Mouse (Mus musculus) embryonic fibroblast, embryonic 13.5 days (primary cell): Measurements from ENCODE around the gene Klf12.
"Not testable (repeated sequence)": the region's sequence is repeated elsewhere in the genome, so short reads cannot be mapped to it uniquely, and the experiment has no call there.

Experiments used
- CTCF ChIP-seq: IDR thresholded peaks from 2 replicates; pipeline ENCODE4 v1.5.1; 2011; ENCODE audit warnings: mild to moderate bottlenecking, control low read depth, low read length, moderate library complexity, borderline replicate concordance; ENCODE audit not compliant: insufficient read depth
- POLR2A ChIP-seq: IDR thresholded peaks from 2 replicates; pipeline ENCODE4 v1.6.1; 2011; ENCODE audit warnings: low read depth, mild to moderate bottlenecking, control low read depth, low read length, moderate library complexity

GRCm38 (mm10) chr14:99853769-99854466, 430.6 kb downstream of the Klf12 start:
- TF ChIP-seq CTCF, POLR2A: not testable (repeated sequence)
